Mouse (Mus musculus): ENCODE data around the gene Ece1.

Gene Ece1

DNA sequence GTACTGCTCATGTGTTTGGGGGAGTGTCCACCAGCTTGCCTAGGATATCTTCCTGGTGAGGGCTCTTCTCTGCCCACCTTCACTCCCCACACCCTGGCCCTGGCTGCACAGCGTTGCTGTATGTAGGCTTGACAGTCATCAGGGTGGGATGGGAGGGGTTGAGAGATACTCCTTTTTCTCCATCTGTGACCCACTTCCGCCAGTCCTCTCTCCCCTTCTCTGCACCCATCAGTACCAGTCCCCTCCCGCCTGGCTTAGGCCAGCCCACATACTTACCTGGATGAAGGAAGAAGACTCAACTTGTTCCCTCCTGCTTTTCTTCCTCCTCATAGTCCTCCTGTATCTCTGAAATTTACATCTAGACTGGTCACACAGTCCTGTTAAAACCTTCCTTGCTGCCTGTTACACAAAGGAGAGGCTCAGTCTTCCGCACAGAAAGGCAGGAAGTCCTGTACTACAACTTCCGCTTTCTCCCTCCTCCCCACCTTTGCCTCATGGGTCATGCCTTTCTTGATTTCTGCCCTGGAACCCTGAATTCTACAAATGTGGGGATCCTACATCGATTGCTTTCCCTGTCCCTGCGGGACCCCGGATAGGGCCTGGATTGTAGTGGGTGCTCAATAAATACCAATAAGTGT is 21.6 kb downstream of the Ece1 start:
- DNase-seq (ENCODE audit: low spot score) = no peak

DNA sequence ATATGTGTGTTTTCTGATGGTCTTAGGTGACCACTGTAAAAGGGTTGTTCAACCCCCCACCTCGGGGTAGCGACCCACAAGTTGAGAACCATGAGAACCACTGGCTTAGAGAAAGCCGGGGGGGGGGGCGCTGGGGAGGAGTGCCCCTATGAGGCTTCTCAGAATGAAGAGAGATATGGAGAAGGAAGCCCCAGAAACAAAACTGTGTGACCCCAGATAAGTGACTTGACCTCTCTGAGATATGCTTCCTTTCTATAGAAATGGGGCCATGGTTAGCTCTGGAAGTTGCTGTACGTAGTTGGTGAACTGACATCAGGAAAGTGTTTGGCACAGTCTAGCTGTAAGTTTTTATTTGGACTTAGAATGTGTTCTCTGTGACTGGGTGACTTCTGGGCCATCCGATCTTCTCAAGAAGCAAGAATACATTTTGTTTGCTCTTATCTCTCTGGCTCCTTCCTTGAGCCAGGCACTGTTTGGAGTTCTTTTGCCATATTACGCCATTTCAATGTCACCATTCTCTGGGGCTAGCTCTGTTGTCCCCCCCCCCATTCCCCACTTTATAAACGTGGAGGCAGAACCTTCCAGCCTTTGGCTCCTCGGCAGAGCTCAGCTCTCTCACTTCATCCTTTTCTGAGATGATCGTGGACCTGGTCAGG is 25.4 kb downstream of the Ece1 start:
- DNase-seq (ENCODE audit: low spot score) = no peak

DNA sequence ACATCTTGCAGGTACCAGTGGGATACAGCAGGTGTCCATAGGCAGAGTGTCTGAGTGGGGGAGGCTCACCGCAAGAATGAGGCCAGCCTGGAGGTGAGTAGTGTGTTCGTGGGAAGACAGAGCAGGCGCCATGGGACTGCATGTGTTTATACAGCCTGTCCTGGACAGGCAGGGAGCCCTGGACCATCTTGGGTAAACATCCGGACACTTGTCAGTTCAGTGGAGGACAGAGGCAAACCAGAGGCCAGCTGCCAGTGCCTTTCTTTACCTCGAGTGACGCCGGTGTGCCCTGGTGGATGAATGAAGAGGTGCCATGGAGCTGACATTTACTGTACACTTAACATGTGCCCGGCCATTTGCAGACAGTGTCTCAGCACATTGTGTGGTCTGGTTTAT is 26.0 kb downstream of the Ece1 start:
- no peak for DNase-seq (ENCODE audit: low spot score)

DNA sequence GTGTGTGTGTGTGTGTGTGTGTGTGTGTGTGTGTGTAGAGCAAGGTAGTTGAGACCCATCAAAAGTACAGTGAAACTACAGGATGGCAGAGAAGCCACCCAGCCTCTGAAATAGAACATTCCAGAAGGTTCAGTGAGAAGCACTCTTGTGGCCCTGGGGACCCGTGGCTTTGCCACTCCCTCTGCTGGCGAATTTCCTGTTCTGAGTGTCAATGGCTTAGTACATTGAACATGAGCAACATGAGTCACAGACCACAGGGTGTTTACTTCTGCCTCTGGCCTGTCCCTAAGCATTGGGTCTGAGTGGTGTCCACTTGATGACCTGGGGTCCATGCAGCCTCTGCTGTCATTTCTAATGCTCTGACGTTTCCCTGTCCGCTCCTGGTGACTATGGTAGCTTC is 28.6 kb downstream of the Ece1 start:
- no peak for DNase-seq (ENCODE audit: low spot score)

DNA sequence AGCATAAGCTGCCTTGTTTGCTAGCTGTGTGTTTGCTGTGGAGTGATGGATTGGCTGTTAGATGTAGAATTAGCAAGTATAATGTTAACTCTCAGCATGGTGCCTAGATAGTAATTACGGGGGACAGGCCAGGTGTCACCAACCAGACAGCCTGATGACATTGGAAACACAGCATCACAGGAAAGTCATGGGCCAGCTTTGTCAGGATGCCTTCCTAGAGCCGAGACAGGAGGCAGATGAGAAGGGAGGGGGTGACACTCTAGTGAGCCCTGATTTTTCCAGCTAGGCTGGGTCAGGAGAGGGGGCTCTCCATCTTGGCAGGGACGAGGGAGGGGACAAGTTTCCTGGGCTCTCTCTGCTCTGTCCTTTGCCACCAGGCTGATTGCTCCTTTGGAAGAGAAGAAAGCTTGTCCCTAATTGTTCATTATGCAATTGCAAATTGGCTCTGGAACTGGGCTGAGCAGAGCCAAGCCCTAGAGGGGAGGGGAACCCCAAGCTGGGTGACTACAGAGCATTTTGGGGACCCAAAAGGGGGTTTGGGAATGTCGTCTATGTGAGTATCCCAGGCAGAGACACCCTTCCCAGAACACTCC is 29.6 kb downstream of the Ece1 start:
- DNase-seq (ENCODE audit: low spot score) = no peak

DNA sequence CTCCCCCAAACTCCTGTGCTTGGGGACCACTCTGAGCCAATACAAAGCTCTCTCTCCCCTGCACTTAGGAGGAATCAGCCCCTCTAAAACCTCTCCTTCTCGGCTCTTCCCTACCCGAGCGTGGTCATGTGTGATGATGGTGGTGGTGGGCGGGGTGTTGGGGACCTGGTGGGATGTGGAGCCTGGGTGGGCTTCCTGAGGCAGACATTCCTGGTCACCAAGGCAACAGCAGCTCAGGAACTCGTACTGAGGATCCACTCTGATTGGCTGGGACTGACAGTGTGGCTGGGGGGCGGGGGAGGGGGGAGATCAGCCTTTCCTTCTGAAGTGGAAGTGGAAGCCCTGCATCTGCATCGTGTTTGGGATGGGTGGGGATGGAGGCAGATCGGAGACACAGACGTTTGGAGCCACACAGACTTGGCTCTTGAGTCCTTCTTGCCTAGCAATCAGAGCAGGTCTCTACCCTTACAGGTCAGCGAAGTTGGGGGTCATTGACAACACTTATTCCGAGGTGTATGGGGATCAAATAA is 30.7 kb downstream of the Ece1 start:
- DNase-seq (ENCODE audit: low spot score) = no peak

DNA sequence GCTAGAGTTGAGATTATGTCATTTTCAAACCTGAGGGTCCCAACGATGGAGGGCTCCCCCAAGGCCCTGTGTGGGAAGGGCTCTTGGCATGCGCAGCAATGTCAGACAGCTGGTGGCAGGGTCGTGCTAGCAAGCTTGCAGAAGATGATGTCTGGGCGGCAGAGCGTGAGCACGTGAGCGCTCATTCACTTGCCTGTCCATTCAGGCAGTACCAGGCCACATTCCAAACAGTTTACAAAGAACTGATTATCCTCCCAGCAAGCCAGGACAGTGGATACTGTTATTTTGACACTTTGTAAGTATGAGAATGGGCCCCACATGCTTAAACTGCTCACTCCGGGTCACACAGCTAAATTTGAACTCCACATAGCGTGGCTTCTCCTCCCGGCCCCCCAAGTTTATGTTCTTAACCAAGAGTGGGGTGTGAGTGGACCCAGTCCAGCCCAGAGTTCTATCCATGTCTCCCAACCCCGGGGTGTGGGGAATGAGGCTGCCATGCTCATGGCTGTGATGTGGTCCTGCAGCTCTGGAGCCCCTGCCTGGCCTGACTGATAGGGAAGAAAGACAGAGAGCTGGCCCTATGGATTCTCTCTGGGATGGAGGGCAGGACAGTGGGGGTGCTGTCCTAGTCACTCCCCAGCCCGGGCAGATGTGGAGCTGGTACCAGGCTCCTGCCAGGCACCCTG is 34.7 kb downstream of the Ece1 start:
- DNase-seq (ENCODE audit: low spot score) = no peak

DNA sequence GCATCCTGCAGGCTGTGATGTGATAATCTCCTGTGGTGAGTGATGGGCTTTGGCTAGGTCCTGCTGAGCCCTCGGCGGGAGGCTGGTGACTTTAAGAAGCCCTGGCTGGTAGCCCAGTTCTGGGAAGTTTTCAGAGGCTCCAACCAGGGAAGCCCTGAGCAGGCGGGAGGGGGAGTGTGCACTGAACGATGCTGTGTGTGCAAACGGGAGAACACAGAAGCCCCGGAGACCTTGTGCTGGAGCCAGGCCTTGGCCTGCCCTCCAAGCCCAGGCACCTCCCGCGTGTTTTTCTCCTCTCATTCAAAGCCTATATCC is 35.2 kb downstream of the Ece1 start:
- peak; percentile 56 for DNase-seq (ENCODE audit: low spot score)

DNA sequence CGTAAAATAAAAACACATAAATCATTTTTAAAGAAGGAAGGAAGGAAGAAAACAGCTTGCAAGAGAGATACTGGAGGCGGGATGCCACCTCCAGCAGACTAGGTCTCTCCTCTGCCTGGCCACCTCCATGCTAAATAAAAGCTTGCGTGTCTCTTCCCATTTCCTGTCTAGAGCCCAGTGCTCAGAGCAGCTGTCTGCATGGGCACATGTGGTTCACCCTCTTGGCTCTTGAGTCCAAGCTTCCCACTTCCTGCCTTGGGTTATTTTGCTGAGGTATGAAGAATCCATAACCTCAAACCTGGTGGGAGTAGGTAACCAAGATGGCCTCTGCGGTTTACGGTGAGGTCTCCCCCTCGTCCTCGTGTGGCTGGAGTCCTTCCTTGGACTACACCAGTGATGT is 36.5 kb downstream of the Ece1 start:
- DNase-seq (ENCODE audit: low spot score) = no peak

DNA sequence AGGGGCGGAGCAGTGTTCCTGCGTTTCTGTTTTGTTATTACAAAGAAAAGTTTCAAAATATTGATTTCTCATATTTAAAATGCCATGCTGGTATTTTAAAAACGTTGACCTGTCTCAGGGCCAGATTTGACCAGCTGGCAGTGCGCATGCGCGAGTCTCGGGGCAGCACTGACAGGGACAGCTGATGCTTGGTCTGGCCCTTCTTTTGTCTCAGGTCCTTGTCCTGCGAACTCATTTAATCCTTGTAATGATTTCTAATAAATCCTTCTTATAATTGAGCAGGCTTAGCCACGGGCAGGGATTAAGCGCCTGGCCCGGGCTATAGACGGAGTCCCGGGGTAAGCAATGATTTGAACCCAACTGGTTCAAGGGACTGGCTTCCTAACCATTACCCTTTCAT is 40.2 kb downstream of the Ece1 start:
- no peak for DNase-seq (ENCODE audit: low spot score)

DNA sequence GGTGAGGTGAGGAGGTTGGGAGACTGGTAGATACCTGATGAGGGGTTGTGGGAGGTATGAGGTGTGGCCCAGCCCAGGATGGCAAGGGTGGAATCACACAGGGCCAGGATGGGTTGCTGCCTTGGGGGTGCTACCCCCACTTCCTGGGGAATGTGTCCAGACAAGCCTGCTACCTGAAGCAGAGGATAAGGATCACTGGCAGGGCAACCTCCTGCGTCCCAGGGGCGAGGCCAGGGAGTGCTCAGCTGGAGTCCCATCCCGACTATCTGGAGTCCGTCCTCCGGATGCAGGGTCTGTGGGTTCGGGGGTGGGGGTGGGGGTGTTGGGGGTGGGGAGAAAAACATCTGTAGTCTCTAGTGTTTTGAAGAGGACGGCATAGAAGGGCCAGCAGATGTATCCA is 40.8 kb downstream of the Ece1 start:
- no peak for DNase-seq (ENCODE audit: low spot score)

DNA sequence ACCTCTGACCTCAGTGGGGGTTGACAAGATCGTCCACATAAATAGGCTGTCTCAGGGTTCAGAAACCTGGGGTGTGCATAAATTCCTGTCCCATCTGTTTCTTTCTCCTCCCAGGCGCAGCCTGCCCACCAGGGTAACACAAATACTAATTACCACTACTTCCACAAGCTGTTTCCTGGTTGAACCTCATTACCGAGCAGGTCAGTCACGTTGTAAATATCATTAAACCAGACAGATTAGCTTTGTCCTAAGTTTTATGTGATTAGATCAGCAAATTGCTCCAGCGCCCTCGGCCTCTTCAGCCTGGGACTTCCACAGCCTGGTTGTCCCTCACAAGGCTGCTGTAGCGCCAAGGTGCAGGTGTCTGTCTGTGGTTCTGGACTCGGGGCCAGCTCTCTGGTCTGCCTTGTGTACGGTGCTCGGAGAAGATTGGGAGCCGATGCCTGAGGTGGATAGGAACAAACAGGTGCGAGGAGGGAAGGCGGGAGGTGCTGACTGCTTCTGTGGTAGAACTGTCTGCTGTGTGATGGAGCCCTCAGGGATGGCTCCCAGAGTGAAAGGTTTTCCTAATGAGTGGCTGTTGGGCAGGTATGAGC is 43.0 kb downstream of the Ece1 start:
- no peak for DNase-seq (ENCODE audit: low spot score)

DNA sequence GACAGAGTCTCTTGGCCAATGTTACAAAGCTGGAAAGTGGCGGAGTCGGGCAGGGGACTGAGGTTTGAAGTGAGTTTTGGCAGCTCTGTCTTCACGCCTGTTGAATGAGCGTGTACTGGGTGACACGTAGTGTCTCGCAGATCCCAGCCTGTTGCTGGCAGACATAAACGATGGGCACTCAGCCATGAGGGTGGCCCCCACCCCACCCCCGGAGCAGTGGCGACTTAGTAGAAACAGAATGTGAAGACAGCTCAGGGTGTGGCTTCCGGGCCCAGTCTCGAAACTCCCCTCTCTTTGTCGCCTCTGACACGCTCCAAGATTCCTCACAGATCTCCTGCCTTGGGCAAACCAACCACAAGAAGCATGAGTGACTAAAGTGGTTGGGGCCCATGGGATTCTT is 45.9 kb downstream of the Ece1 start:
- peak; percentile 53 for DNase-seq (ENCODE audit: low spot score)

DNA sequence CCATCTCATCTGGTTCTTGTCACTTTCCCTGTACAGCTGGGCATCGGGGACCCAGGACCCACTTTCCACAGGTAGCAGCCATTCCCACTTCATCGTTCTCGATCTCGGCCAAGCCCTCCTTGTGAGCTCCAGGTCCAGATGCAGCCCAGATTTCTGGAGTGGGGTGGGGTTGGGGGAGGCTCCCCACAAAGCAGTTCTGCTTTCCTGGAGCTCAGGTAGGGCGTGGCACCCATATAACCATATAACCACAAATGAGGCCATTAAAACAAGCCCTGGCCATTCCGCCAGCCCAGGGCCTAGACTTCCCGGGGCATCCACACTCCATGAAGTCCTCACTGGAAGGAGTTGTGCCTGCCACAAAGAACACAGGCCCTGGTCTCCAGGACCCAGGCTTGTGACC is 46.5 kb downstream of the Ece1 start:
- no peak for DNase-seq (ENCODE audit: low spot score)

DNA sequence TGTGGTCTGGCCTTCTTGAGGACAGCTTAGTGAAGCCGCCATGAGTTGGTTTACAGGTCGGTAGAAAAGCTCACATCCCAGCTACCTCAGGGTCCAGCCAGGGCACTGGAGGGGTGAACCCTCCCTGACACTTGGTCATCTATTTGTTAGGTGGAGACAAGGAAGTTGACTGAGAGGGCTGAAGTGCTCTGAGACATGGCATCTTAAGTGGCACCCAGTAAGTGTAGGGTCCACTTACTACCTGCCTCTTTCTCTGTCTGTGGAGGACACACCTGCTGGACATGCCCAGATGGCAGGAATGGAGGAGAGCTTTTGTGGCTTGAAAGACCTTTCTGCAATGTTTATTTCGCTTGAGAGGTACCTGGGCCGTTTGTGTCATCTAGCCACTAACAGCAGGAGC is 46.9 kb downstream of the Ece1 start:
- DNase-seq (ENCODE audit: low spot score) = no peak

DNA sequence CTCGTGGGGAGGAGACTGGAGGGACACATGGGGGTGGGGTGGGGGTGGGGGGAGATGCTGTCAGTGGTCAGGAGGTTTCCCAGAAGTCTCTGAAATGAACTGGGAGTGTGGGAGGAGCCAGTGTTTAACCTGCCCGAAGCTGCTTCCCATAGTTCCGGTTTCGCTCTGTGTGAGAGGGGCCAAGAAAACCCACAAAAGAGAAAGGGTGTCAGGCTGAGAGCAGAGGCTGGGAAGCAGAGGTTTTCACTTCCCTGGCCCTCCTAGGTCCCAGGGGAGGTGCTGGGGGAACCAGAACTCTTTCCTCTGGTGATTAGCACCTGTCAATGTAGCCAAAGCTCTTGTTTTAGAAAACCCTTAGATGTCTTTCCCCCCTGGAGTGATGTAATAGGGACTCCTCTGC is 47.4 kb downstream of the Ece1 start:
- no peak for DNase-seq (ENCODE audit: low spot score)

DNA sequence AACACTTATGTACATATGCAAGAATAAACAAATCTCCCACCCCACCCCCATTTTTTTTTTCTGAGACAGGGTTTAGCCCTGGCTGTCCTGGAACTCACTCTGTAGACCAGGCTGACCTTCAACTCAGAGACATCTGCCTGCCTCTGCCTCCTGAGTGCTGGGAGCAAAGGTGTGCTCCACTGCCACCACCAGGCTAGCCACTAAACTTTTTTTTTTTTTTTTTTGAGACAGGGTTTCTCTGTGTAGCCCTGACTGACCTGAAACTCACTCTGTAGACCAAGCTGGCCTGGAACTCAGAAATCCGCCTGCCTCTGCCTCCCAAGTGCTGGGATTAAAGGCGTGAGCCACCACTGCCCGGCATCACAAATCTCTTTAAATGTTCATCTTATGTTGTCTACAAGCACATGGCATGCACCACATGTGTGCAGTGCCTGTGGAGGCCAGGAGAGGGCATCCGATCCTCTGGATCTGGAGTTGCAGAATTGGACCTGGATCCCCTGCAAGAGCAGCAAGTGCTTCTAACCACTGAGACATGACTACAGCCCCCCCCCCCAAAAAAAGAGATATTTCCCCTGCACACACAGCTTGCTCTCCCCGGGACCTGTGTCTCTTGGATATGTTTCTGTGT is 48.5 kb downstream of the Ece1 start:
- no peak for DNase-seq (ENCODE audit: low spot score)

DNA sequence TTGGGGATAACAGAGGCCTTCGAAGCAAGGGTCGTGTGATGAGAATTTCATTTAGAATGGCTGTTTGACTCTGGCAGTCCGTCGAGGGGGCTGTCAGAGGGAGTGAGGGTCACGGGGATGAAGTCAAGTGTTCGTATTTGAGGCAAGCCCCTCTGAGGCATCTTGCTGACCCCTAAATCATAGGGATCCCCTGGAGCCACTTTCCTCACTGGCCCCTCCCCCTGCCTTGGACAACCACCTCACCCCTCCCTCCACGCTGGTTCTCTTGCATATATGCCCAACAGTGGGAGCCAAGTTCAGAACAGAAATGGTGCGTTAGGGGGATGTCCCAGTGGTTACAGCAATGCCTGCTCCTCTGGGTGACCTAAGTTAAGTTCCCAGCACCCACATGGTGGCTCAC is 49.6 kb downstream of the Ece1 start:
- no peak for DNase-seq (ENCODE audit: low spot score)

DNA sequence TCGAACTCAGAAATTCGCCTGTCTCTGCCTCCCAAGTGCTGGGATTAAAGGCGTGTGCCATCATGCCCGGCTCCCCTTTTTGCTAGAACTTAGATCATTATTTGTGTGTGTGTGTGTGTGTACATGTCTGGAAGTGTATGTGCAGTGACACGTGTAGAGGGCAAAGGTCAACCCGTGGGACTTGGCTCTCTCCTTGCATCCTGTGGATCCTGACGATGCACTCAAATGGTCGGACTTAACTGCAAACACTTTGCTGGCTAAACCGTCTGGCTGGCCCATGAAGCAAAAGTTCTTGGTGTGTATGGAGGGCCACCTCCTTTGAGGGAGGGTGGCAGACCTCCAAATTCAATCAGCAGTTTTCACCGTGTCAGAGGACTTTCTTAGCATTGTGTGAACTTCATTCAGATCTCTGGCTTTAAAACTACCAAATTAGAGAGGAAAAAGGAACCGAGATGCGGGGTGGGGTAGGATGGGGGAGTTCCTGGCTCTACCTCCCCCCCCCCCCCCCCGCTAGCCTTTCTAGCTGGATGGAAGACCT is 50.8 kb downstream of the Ece1 start:
- no peak for DNase-seq (ENCODE audit: low spot score)

DNA sequence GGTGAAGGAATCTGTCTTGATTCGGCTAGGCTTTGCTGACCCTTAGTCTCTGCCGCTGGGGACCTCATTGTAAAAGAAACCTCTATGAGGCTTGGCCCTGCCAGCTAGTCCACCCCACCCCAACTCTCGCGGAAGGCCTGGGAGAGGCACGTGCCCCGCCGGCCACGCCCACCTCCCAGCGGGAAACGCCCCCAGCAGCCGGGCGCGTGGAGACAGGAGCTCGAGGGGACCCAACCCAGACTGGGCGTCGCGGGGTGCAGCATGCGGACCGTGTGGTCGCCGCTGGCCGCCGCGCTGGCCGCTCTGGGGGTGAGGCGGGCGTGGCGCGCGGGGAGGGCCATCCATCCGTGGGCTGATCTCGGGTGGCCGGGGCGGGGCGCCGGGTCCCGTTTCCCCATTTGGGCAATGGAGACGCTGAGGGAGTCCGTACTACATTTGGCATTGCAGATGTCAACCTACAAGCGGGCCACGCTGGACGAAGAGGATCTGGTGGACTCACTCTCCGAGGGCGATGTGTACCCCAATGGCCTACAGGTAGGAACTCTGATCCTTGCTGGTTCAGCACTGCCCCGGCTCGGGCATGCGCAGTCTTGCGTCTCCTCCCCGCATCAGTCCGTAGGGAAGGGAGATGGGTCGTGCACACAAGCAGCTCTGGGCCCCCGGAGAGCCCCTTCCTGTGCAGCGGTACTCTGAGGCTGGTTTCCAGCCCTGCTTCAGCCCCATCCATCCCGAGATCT is 51.5 kb downstream of the Ece1 start:
- DNase-seq (ENCODE audit: low spot score) = peak; percentile 84

DNA sequence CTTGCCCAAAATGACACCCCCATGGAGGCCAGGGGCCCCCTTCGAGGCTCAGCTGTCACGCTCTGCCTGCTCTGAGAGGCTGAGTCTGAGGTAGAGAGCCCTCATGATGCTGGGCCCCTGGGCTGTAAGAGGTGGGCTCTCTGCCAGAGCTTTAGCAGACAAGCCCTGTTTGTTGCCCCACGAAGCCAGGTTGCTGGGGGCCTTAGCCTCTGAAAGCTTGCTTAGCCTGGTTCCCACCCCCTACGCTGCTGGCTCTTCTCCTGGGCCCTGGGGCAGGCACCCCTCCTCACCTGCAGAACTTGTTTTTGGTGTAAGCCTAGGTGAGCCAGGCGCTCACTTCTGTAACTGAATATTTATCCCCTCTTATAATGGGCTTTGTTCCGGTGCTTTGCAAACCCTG is 55.6 kb downstream of the Ece1 start:
- DNase-seq (ENCODE audit: low spot score) = no peak
